Mouse (Mus musculus): ENCODE measurements around the gene Cryba4. TPM values are rescaled to one million over a fixed set of nuclear protein-coding genes. Genes with fewer than 3 reads are reported as not detected.

Gene Cryba4
- total and polyA plus RNA-seq, 3 experiments = not detected

GRCm38 (mm10) chr5:112282780-112283482 lies 30.6 kb upstream of the Cryba4 start:
- Histone ChIP-seq H3K27ac (ENCODE audit: insufficient read depth, low read depth) (no peak overlapping the region), H3K79me2 (replicated peaks; ENCODE audit: control insufficient read depth, extremely low read depth, insufficient read depth, poor library complexity, severe bottlenecking) (0 out of 2 replicates have a peak, but pooled peaks cover 4% of the 10 kb centered on the region), H3K27me3 (replicated peaks) (no peaks in the 10 kb centered on the region), H3K9me3 (replicated peaks; ENCODE audit: low read length) (no peaks in the 10 kb centered on the region), H3K36me3 (replicated peaks in 1 of 2; ENCODE audit: control insufficient read depth in 1 of 2, insufficient read depth in 1 of 2, low read length in 1 of 2) (peaks cover 0 to 18% of the 10 kb centered on the region in 2 experiments), H3K4me1 (ENCODE audit: control insufficient read depth in 1 of 2, insufficient read depth in 2 of 2) (peaks cover 41 to 75% of the 10 kb centered on the region in 2 experiments), H3K4me3 (replicated peaks in 1 of 3; ENCODE audit: low read depth in 2 of 3, low read length in 2 of 3, poor library complexity in 1 of 3) (no peak overlapping the region), H3K9ac (ENCODE audit: insufficient read depth, low read depth) (no peak overlapping the region), H3K4me2 (ENCODE audit: insufficient read depth, low read depth, poor library complexity, severe bottlenecking) (no peak overlapping the region)
- no peak for DNase-seq (ENCODE audit: extremely low read depth)
- no peak for TF ChIP-seq ZMIZ1 (IDR thresholded peaks at IDR 0.05; ENCODE audit: low read depth, low read length)
- TF ChIP-seq ELF1 (IDR thresholded peaks at IDR 0.05; ENCODE audit: low read depth, low read length) = no peak
- TF ChIP-seq RCOR1 (conservative IDR thresholded peaks at IDR 0.05; ENCODE audit: low read depth, low read length) = no peak
- no peak for TF ChIP-seq MXI1 (IDR thresholded peaks at IDR 0.05; ENCODE audit: low read depth, low read length)
- no peak for TF ChIP-seq ZKSCAN1 (IDR thresholded peaks at IDR 0.05; ENCODE audit: borderline replicate concordance, low read depth, low read length)
- no peak for TF ChIP-seq POLR2A (IDR thresholded peaks at IDR 0.05; ENCODE audit: low read depth, low read length)
- no peak for TF ChIP-seq E2F4 (IDR thresholded peaks at IDR 0.05; ENCODE audit: insufficient replicate concordance, low read depth, low read length)
- no peak for TF ChIP-seq TBP (conservative IDR thresholded peaks at IDR 0.05; ENCODE audit: low read depth, low read length)
- no peak for TF ChIP-seq MEF2A (IDR thresholded peaks at IDR 0.05; ENCODE audit: borderline replicate concordance, low read depth, low read length)
- no peak for TF ChIP-seq USF1 (IDR thresholded peaks at IDR 0.05; ENCODE audit: low read depth, low read length)
- in situ Hi-C loops (cut with MboI; ENCODE audit: low pct_ligation_motif_present, low pct_unique_long_range_greater_than_20kb, low sequenced_read_pairs) (no loop called here), dilution Hi-C loops (cut with MboI; ENCODE audit: extremely low pct_ligation_motif_present, extremely low pct_unique_long_range_greater_than_20kb, low sequenced_read_pairs) (no loop called here)

- Histone ChIP-seq H3K36me3 (replicated peaks in 1 of 2; ENCODE audit: control insufficient read depth in 1 of 2, insufficient read depth in 1 of 2, low read length in 1 of 2) (peaks cover 0 to 18% of the 10 kb centered on the region in 2 experiments), H3K79me2 (replicated peaks; ENCODE audit: control insufficient read depth, extremely low read depth, insufficient read depth, poor library complexity, severe bottlenecking) (0 out of 2 replicates have a peak, but pooled peaks cover 6% of the 10 kb centered on the region), H3K27me3 (replicated peaks) (no peaks in the 10 kb centered on the region), H3K4me2 (ENCODE audit: insufficient read depth, low read depth, poor library complexity, severe bottlenecking) (no peak overlapping the region), H3K9me3 (replicated peaks; ENCODE audit: low read length) (no peaks in the 10 kb centered on the region), H3K27ac (ENCODE audit: insufficient read depth, low read depth) (no peak overlapping the region), H3K4me1 (ENCODE audit: control insufficient read depth in 1 of 2, insufficient read depth in 2 of 2) (peaks cover 40 to 75% of the 10 kb centered on the region in 2 experiments), H3K9ac (ENCODE audit: insufficient read depth, low read depth) (no peak overlapping the region), H3K4me3 (replicated peaks in 1 of 3; ENCODE audit: low read depth in 2 of 3, low read length in 2 of 3, poor library complexity in 1 of 3) (no peak overlapping the region)
- dilution Hi-C loops (cut with MboI; ENCODE audit: extremely low pct_ligation_motif_present, extremely low pct_unique_long_range_greater_than_20kb, low sequenced_read_pairs) = no loop called here
- in situ Hi-C loops (cut with MboI; ENCODE audit: low pct_ligation_motif_present, low pct_unique_long_range_greater_than_20kb, low sequenced_read_pairs) = no loop called here
- TF ChIP-seq MYC (IDR thresholded peaks at IDR 0.05; ENCODE audit: low read depth, low read length) (no peak), GABPA (IDR thresholded peaks at IDR 0.05; ENCODE audit: insufficient replicate concordance, low read depth, low read length) (no peak), ELF1 (IDR thresholded peaks at IDR 0.05; ENCODE audit: low read depth, low read length) (no peak), IRF4 (IDR thresholded peaks at IDR 0.05; ENCODE audit: low read depth, low read length) (no peak), POLR2A (IDR thresholded peaks at IDR 0.05; ENCODE audit: low read depth, low read length) (no peak), SMC3 (IDR thresholded peaks at IDR 0.05; ENCODE audit: low read depth, low read length) (no peak), TBP (conservative IDR thresholded peaks at IDR 0.05; ENCODE audit: low read depth, low read length) (no peak), KAT2A (IDR thresholded peaks at IDR 0.05; ENCODE audit: insufficient replicate concordance, low read length) (no peak), CHD1 (IDR thresholded peaks at IDR 0.05; ENCODE audit: low read depth, low read length) (no peak), CTCF (conservative IDR thresholded peaks at IDR 0.05 in 1 of 2, IDR thresholded peaks at IDR 0.05 in 1 of 2; ENCODE audit: low read depth in 2 of 2, low read length in 2 of 2) (no peak), ZNF384 (IDR thresholded peaks at IDR 0.05; ENCODE audit: low read depth, low read length) (no peak)
- no peak for DNase-seq (ENCODE audit: extremely low read depth)
These were observed 29.9 kb upstream of the Cryba4 start for GRCm38 (mm10) chr5:112282123-112282779.
